Mouse (Mus musculus): ENCODE data around the gene Elmo3. TPM values are rescaled to one million over a fixed set of nuclear protein-coding genes. Genes with fewer than 3 reads are reported as not detected.
A peak's percentile ranks its signal among the peaks of the same experiment; 100 is the strongest.

Gene Elmo3
- polyA plus RNA-seq, 1 experiment from 2014 or later, result 15.5 TPM

DNA sequence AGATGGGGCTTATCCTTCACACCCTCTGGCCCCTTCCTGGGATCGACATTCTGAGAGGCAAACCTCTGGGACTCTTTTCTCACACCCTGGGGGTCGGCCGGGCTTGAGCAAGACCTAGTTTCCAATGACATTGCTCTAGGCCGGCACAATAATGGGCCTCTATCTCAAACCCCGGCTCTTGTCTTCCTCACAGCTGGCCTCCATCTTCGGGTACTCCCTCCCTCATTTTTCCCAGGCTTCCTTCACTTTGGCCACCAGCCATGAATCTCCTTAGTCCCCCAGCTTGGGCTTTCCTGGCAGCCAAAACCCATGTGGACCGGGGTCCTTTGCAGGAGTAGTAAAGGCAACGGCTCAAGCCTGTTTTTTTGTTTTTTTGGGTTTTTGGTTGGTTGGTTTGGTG, 36.0 kb downstream of the Elmo3 start:
- WGBS, result 38% methylated on average over 8 of the region's 8 CpGs
- DNase-seq (ENCODE audit: low spot score) (peak; percentile 75), ATAC-seq (replicated peaks; ENCODE audit: low FRiP score, low read depth) (no peak)
- Histone ChIP-seq H3K4me1 (replicated peaks; ENCODE audit: insufficient read depth, low read length) (peaks cover 13% of the 10 kb centered on the region; the same call in 1 of the 2 replicates), H3K27ac (peak overlapping the region; percentile 57), H3K36me3 (ENCODE audit: insufficient read depth, low read length) (peaks cover 13% of the 10 kb centered on the region; the same call in 1 of the 2 replicates), H3K9me3 (replicated peaks; ENCODE audit: low read length) (no peaks in the 10 kb centered on the region), H3K4me3 (replicated peaks; ENCODE audit: low read depth, low read length) (no peak overlapping the region), H3K9ac (ENCODE audit: low read depth, low read length) (no peak overlapping the region), H3K4me2 (ENCODE audit: low read length) (no peak overlapping the region), H3K27me3 (ENCODE audit: insufficient read depth, low read length) (no peaks in the 10 kb centered on the region)
- TF ChIP-seq CTCF (IDR thresholded peaks at IDR 0.05; ENCODE audit: low read depth), result no peak

DNA sequence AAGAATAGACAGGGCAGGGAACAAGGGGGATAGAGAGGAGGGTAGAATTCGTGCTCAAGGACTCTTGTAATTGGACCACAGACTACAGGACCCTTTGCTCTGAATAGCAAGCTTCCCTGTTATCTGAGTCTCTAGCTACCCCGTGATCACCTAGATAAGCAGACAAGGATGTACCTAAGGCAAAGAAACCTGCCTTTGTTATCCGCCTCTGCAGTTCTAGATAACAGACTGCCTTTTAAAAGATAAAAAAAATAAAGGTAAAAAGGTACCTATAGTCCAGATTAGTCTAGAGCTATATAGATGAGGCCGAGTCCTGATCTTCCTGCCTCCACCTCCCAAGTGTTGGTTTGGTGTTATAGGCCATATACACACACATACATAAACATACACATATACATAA, 37.4 kb downstream of the Elmo3 start:
- no peak overlapping the region for H3K4me2 ChIP-seq (ENCODE audit: low read length)
- H3K4me1 ChIP-seq (replicated peaks; ENCODE audit: insufficient read depth, low read length), result peaks cover 18% of the 10 kb centered on the region; the same call in 1 of the 2 replicates
- H3K9me3 ChIP-seq (replicated peaks; ENCODE audit: low read length), result no peaks in the 10 kb centered on the region
- no peak overlapping the region for H3K27ac ChIP-seq
- no peak overlapping the region for H3K9ac ChIP-seq (ENCODE audit: low read depth, low read length)
- no peak for TF ChIP-seq CTCF (IDR thresholded peaks at IDR 0.05; ENCODE audit: low read depth)
- WGBS, result 80% methylated on average over 4 of the region's 4 CpGs
- ATAC-seq (replicated peaks; ENCODE audit: low FRiP score, low read depth), result no peak
- no peaks in the 10 kb centered on the region for H3K27me3 ChIP-seq (ENCODE audit: insufficient read depth, low read length)
- no peak overlapping the region for H3K4me3 ChIP-seq (replicated peaks; ENCODE audit: low read depth, low read length)
- peaks cover under 1% of the 10 kb centered on the region; the same call in 1 of the 2 replicates for H3K36me3 ChIP-seq (ENCODE audit: insufficient read depth, low read length)
- no peak for DNase-seq (ENCODE audit: low spot score)

DNA sequence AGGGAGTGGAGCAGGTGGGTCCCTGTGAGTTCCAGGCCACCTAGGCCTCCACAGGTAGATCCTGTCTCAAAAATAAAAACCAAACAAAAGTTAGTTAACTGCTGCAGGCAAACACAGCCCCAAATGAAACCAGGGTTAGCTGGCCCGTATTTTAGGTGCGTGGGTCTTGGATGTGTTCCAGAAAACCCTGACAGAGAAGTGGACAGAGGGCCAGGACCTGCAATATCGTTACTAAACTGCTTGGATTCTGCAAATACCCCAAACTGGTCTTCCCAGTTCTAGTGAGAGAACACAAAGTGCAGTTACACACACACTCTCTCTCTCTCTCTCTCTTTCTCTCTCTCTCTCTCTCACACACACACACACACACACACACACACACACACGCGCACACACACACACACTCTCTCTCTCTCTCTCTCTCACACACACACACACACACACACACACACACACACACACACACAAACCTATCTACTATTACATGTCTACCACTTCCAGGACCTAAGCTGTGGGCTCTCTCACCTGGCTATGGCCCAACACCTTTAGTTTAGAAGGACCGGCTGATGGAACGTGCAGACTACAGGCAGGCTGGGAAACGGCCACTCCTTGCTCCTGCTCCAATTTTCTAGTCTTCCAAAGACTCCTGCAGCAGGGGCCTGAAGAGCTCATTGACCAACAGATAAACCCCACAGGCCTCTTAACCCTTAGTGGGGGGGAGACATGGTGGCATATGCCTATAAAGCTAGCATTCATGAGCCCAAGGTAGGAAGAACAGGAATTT, 38.6 kb downstream of the Elmo3 start:
- no peaks in the 10 kb centered on the region for H3K36me3 ChIP-seq (ENCODE audit: insufficient read depth, low read length)
- H3K4me3 ChIP-seq (replicated peaks; ENCODE audit: low read depth, low read length), result no peak overlapping the region
- H3K27me3 ChIP-seq (ENCODE audit: insufficient read depth, low read length), result no peaks in the 10 kb centered on the region
- no peak overlapping the region for H3K4me2 ChIP-seq (ENCODE audit: low read length)
- no peak for ATAC-seq (replicated peaks; ENCODE audit: low FRiP score, low read depth)
- no peak for TF ChIP-seq CTCF (IDR thresholded peaks at IDR 0.05; ENCODE audit: low read depth)
- H3K9ac ChIP-seq (ENCODE audit: low read depth, low read length), result no peak overlapping the region
- H3K27ac ChIP-seq, result no peak overlapping the region
- DNase-seq (ENCODE audit: low spot score), result no peak
- H3K4me1 ChIP-seq (replicated peaks; ENCODE audit: insufficient read depth, low read length), result peaks cover 21% of the 10 kb centered on the region; the same call in 1 of the 2 replicates
- 56% methylated on average over 8 of the region's 8 CpGs for WGBS
- H3K9me3 ChIP-seq (replicated peaks; ENCODE audit: low read length), result no peaks in the 10 kb centered on the region

DNA sequence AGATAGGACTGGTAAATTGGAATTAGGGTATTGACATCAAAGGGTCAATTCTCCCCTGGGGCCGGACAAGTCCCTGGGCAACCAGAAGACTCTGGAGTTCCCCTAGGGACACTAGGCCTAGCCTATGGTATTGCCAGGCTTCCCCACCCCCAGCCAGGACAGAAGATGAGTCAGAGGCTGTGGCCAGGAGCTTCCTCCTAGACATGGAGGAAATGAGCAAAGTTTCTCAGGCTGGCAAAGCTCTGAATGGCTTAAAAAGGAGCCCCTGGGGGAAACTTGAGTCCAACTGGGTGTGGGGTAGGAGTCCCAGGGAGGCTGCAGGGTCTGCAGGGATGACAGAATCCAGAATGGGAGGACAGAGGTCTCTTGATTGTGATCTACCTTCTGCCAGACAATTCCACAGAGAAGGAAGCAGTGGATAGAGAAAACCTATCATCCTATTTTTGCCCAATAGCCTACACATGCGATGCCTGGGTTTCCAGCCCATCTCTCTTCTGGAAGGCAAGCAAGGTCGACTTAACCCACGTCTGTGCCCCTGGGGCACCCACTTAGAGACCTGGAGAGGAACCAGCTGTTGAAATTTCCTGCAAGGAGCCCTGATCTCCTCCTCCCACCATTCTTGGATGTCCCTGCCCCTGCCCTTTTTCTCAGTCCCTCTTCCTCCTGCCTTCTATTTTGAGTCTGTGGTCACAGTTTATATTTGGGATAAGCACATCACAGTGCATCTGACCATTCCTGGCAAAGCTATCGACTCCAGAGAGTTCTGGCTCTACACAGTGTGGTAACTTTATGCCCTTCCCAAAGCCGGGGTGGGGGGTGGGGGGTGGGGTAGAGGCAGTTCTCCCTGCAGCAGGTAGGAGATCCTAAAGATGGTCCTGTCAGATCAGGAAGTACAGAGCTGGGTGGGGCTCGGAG, 39.9 kb downstream of the Elmo3 start:
- ATAC-seq (replicated peaks; ENCODE audit: low FRiP score, low read depth), result no peak
- H3K9ac ChIP-seq (ENCODE audit: low read depth, low read length), result 0 out of 2 replicates have a peak overlapping the region, but pooled peaks have one; percentile 32
- WGBS, result 32% methylated on average over 7 of the region's 7 CpGs

DNA sequence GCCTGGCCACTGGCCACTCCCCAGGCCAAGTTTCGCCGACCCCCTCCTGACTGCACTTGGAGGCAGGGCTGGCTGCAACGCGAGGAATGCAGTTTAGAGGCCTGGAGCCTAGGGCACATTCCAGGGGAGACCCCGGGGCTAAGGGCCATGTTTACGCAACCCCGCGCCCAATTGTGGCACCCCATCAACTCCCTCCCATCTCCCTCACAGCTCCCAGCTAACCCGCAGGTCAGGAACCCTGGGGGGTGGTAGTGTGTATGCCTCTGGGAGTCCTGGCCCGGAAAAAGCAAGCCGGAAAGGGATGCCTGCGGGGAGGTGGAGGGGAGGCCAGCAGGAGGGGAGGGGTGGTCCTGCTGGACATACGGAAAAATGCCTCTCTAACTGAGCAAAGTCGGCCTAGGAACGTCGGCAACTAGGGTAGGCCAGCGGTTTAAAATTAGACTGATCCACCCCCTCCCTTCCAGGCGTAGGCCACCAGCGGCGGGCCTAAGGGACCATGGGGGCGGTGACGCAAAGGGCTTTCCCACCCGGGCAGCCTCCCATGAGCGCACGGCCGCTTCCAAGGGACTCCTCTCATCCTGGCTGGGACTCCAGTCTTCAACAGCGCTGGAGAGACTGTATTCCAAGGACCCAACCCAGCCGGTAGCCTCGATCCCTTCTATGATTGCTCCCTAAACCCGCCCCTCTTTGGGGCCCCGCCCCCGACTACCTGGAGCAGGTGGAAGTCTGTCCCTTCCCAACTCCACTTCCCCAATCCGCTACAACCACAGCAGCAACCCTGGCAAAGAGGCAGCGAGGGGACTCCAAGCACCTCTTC, 41.4 kb downstream of the Elmo3 start:
- ATAC-seq (replicated peaks; ENCODE audit: low FRiP score, low read depth) (peak; percentile 52), DNase-seq (ENCODE audit: low spot score) (peak; percentile 84)
- H3K9ac ChIP-seq (ENCODE audit: low read depth, low read length), result peak overlapping the region; percentile 74
- peak overlapping the region; percentile 90 for H3K4me2 ChIP-seq (ENCODE audit: low read length)
- 0 out of 2 replicates have a peak, but pooled peaks have one; percentile 2 for TF ChIP-seq CTCF (IDR thresholded peaks at IDR 0.05; ENCODE audit: low read depth)
- H3K36me3 ChIP-seq (ENCODE audit: insufficient read depth, low read length), result no peaks in the 10 kb centered on the region
- peaks cover 21% of the 10 kb centered on the region; the same call in 1 of the 2 replicates for H3K4me1 ChIP-seq (replicated peaks; ENCODE audit: insufficient read depth, low read length)
- WGBS, result under 1% methylated on average over 34 of the region's 34 CpGs
- peak overlapping the region; percentile 88 for H3K27ac ChIP-seq
- peak overlapping the region; percentile 73 for H3K4me3 ChIP-seq (replicated peaks; ENCODE audit: low read depth, low read length)
- no peaks in the 10 kb centered on the region for H3K27me3 ChIP-seq (ENCODE audit: insufficient read depth, low read length)
- H3K9me3 ChIP-seq (replicated peaks; ENCODE audit: low read length), result no peaks in the 10 kb centered on the region

More for the DNA sequence above, 39.9 kb downstream of the Elmo3 start:
- no peak for TF ChIP-seq CTCF (IDR thresholded peaks at IDR 0.05; ENCODE audit: low read depth)
- no peaks in the 10 kb centered on the region for H3K27me3 ChIP-seq (ENCODE audit: insufficient read depth, low read length)
- no peak for DNase-seq (ENCODE audit: low spot score)
- H3K27ac ChIP-seq, result 0 out of 2 replicates have a peak overlapping the region, but pooled peaks have one; percentile 10
- peak overlapping the region; percentile 90 for H3K4me2 ChIP-seq (ENCODE audit: low read length)
- H3K4me3 ChIP-seq (replicated peaks; ENCODE audit: low read depth, low read length), result no peak overlapping the region
- H3K4me1 ChIP-seq (replicated peaks; ENCODE audit: insufficient read depth, low read length), result peaks cover 21% of the 10 kb centered on the region; the same call in 1 of the 2 replicates
- H3K9me3 ChIP-seq (replicated peaks; ENCODE audit: low read length), result no peaks in the 10 kb centered on the region
- no peaks in the 10 kb centered on the region for H3K36me3 ChIP-seq (ENCODE audit: insufficient read depth, low read length)

All from kidney, postnatal 0 days (tissue).